In genomic region chr3:51333234-51333889, GRCm38 (mm10) we compare ENCODE assay signal across 9 mouse cellular contexts. TPM values are rescaled to one million over a fixed set of nuclear protein-coding genes. Genes with fewer than 3 reads are reported as not detected.
DNase-seq lines count a peak whose midpoint lies in the region; ATAC-seq and TF ChIP-seq lines count a peak whose summit lies in the region.
"Had no signal": no experiment of that assay in that cellular context is flagged by ENCODE, and none has a peak within 500 bp of the region (broad histone marks: within the 10 kb centered on the region; RNA-seq: fewer than 3 reads in every experiment).

No protein-coding gene starts in this region.

- no peak for TF ChIP-seq CTCF in heart, postnatal 0 days (IDR thresholded peaks at IDR 0.05; ENCODE audit: low read depth)
- no peak for TF ChIP-seq CTCF in midbrain, postnatal 0 days (IDR thresholded peaks at IDR 0.05)

- no peaks in the 10 kb centered on the region for H3K4me1 ChIP-seq in embryonic facial prominence, embryonic 11.5 days (ENCODE audit: control insufficient read depth, insufficient read depth, low read length)
- peaks cover 10% of the 10 kb centered on the region for H3K4me1 ChIP-seq in heart, postnatal 0 days (ENCODE audit: control insufficient read depth, insufficient read depth)
- H3K4me1 ChIP-seq in limb, embryonic 12.5 days (replicated peaks) = peaks cover 22% of the 10 kb centered on the region
- no peaks in the 10 kb centered on the region for H3K4me1 ChIP-seq in midbrain, postnatal 0 days (ENCODE audit: insufficient read depth, low read length)

- no peaks in the 10 kb centered on the region for H3K27me3 ChIP-seq in embryonic facial prominence, embryonic 11.5 days (ENCODE audit: control insufficient read depth, insufficient read depth, low read length)
- no peaks in the 10 kb centered on the region for H3K27me3 ChIP-seq in heart, postnatal 0 days (ENCODE audit: control insufficient read depth, insufficient read depth, low read length)
- no peaks in the 10 kb centered on the region for H3K27me3 ChIP-seq in limb, embryonic 12.5 days
- H3K27me3 ChIP-seq in midbrain, postnatal 0 days (ENCODE audit: insufficient read depth, low read length) = no peaks in the 10 kb centered on the region
- H3K27me3 ChIP-seq: embryonic facial prominence, embryonic 12.5 days had no signal

- peak; percentile 18 for DNase-seq in right cerebral cortex, adult 18-20 months
- no peak for DNase-seq in right cerebral cortex, postnatal 36 days (ENCODE audit: low spot score in 2 of 2)
- DNase-seq in embryonic facial prominence, embryonic 11.5 days (ENCODE audit: low spot score) = no peak
- peak; percentile 71 for DNase-seq in heart, postnatal 0 days (ENCODE audit: low spot score)
- peak; percentile 27 for DNase-seq in midbrain, postnatal 0 days (ENCODE audit: low spot score)
- DNase-seq in yolk sac, embryonic 10.5 days (ENCODE audit: low spot score) = peak; percentile 73

- WGBS in embryonic facial prominence, embryonic 11.5 days = 57% methylated on average over 10 of the region's 10 CpGs
- 20% methylated on average over 10 of the region's 10 CpGs for WGBS in heart, postnatal 0 days
- 42% methylated on average over 10 of the region's 10 CpGs for WGBS in limb, embryonic 12.5 days
- 49% methylated on average over 10 of the region's 10 CpGs for WGBS in midbrain, postnatal 0 days

- H3K36me3 ChIP-seq in embryonic facial prominence, embryonic 11.5 days (replicated peaks; ENCODE audit: control insufficient read depth, insufficient read depth, low read depth, low read length) = no peaks in the 10 kb centered on the region
- H3K36me3 ChIP-seq in heart, postnatal 0 days (replicated peaks; ENCODE audit: control insufficient read depth, insufficient read depth, low read length) = no peaks in the 10 kb centered on the region
- H3K36me3 ChIP-seq in limb, embryonic 12.5 days = no peaks in the 10 kb centered on the region
- H3K36me3 ChIP-seq in midbrain, postnatal 0 days (ENCODE audit: insufficient read depth, low read length) = no peaks in the 10 kb centered on the region
- H3K36me3 ChIP-seq: embryonic facial prominence, embryonic 12.5 days had no signal

- TF ChIP-seq EP300 in heart, postnatal 0 days (IDR thresholded peaks at IDR 0.05; ENCODE audit: low read depth) = peak; percentile 60; the same call in 1 of the 2 replicates

- no peak overlapping the region for H3K4me2 ChIP-seq in embryonic facial prominence, embryonic 11.5 days (ENCODE audit: low read depth, low read length)
- peak overlapping the region; percentile 46 for H3K4me2 ChIP-seq in heart, postnatal 0 days (ENCODE audit: low read depth, low read length)
- peak overlapping the region; percentile 31 for H3K4me2 ChIP-seq in limb, embryonic 12.5 days
- H3K4me2 ChIP-seq in midbrain, postnatal 0 days (ENCODE audit: low read depth, low read length, poor library complexity, severe bottlenecking) = peak overlapping the region; percentile 20; the same call in 1 of the 2 replicates
- H3K4me2 ChIP-seq: embryonic facial prominence, embryonic 12.5 days had no signal

- no peak overlapping the region for H3K9ac ChIP-seq in embryonic facial prominence, embryonic 11.5 days (replicated peaks; ENCODE audit: low read length)
- peak overlapping the region; percentile 22; the same call in 1 of the 2 replicates for H3K9ac ChIP-seq in heart, postnatal 0 days (replicated peaks; ENCODE audit: low read depth, low read length)
- H3K9ac ChIP-seq in limb, embryonic 12.5 days (replicated peaks) = no peak overlapping the region
- H3K9ac ChIP-seq in midbrain, postnatal 0 days (replicated peaks; ENCODE audit: low read length, poor library complexity, severe bottlenecking) = no peak overlapping the region
- H3K9ac ChIP-seq: embryonic facial prominence, embryonic 12.5 days had no signal

- no peaks in the 10 kb centered on the region for H3K9me3 ChIP-seq in embryonic facial prominence, embryonic 11.5 days (replicated peaks; ENCODE audit: control insufficient read depth, low read length)
- no peaks in the 10 kb centered on the region for H3K9me3 ChIP-seq in heart, postnatal 0 days (replicated peaks; ENCODE audit: control insufficient read depth, low read length)
- H3K9me3 ChIP-seq in limb, embryonic 12.5 days = no peaks in the 10 kb centered on the region
- no peaks in the 10 kb centered on the region for H3K9me3 ChIP-seq in midbrain, postnatal 0 days (ENCODE audit: low read length)
- H3K9me3 ChIP-seq: embryonic facial prominence, embryonic 12.5 days had no signal

- H3K4me3 ChIP-seq in embryonic facial prominence, embryonic 11.5 days (ENCODE audit: low read depth, low read length) = no peak overlapping the region
- H3K4me3 ChIP-seq in heart, postnatal 0 days (ENCODE audit: low read depth, low read length) = peak overlapping the region; percentile 32
- H3K4me3 ChIP-seq in limb, embryonic 12.5 days (replicated peaks) = no peak overlapping the region
- H3K4me3 ChIP-seq in midbrain, postnatal 0 days (ENCODE audit: low read depth, low read length) = no peak overlapping the region
- H3K4me3 ChIP-seq: embryonic facial prominence, embryonic 12.5 days had no signal

- ATAC-seq in embryonic facial prominence, embryonic 11.5 days (replicated peaks; ENCODE audit: insufficient number of reproducible peaks, low FRiP score, low TSS enrichment, low read depth) = peak; percentile 56; the same call in 1 of the 2 replicates
- peak; percentile 87 for ATAC-seq in heart, postnatal 0 days (ENCODE audit: insufficient read depth, low read depth)
- peak; percentile 53; the same call in 1 of the 2 replicates for ATAC-seq in limb, embryonic 12.5 days (ENCODE audit: insufficient number of reproducible peaks, insufficient read depth, low FRiP score, low TSS enrichment, low read depth)
- no peak for ATAC-seq in midbrain, postnatal 0 days (ENCODE audit: low FRiP score)
- no peak for ATAC-seq in cerebellum, adult (ENCODE audit: insufficient number of reproducible peaks, low FRiP score, low TSS enrichment)

- H3K27ac ChIP-seq in embryonic facial prominence, embryonic 11.5 days (replicated peaks; ENCODE audit: low read depth, low read length) = no peak overlapping the region
- H3K27ac ChIP-seq in heart, postnatal 0 days (ENCODE audit: low read depth) = peak overlapping the region; percentile 79
- peak overlapping the region; percentile 78 for H3K27ac ChIP-seq in limb, embryonic 12.5 days
- no peak overlapping the region for H3K27ac ChIP-seq in midbrain, postnatal 0 days (ENCODE audit: low read depth, low read length)
- H3K27ac ChIP-seq: embryonic facial prominence, embryonic 12.5 days had no signal

RNA-seq across cellular contexts. Expression of gene Elf2, which starts 7.1 kb away (rescaled TPM):
- polyA plus RNA-seq in embryonic facial prominence, embryonic 11.5 days (2014; fragmentation: Nextera tagmentation; extraction: Ambion mirVana) = 47.3 and 48.9 TPM in 2 replicates
- 84.0 and 104 TPM in 2 replicates for total RNA-seq in heart, postnatal 0 days (2014; rRNA removed; ENCODE audit: low replicate concordance)
- 40.7 and 46.5 TPM in 2 replicates for polyA plus RNA-seq in heart, postnatal 0 days (2015; fragmentation: Nextera tagmentation; extraction: Ambion mirVana)
- 56.6 and 59.3 TPM in 2 replicates for polyA plus RNA-seq in limb, embryonic 12.5 days (2016; fragmentation: Nextera tagmentation; extraction: Ambion mirVana)
- total RNA-seq in midbrain, postnatal 0 days (2014; rRNA removed) = 38.7 and 45.6 TPM in 2 replicates
- 22.2 and 26.1 TPM in 2 replicates for polyA plus RNA-seq in midbrain, postnatal 0 days (2015; fragmentation: Nextera tagmentation; extraction: Ambion mirVana)

Comparison
In these comparisons a context has a peak if more than half of its experiments do, and no peak if none do; other contexts are left out.
1. DNase-seq: peak in right cerebral cortex, adult 18-20 months (single experiment), heart, postnatal 0 days (single experiment), midbrain, postnatal 0 days (single experiment) and yolk sac, embryonic 10.5 days (single experiment); none in right cerebral cortex, postnatal 36 days (0 of 2) and embryonic facial prominence, embryonic 11.5 days (single experiment).
2. ATAC-seq: peak in embryonic facial prominence, embryonic 11.5 days (single experiment), heart, postnatal 0 days (single experiment) and limb, embryonic 12.5 days (single experiment); none in midbrain, postnatal 0 days (single experiment) and cerebellum, adult (single experiment).
3. H3K27ac ChIP-seq: peak in heart, postnatal 0 days (single experiment) and limb, embryonic 12.5 days (single experiment); none in embryonic facial prominence, embryonic 11.5 days (single experiment) and midbrain, postnatal 0 days (single experiment).